Mouse (Mus musculus) lung, postnatal 4 days (tissue): ENCODE data around the gene Calm2.

Experiments used
- DNase-seq, 2 experiments: peaks; one replicate each; pipeline ENCODE4 v3.0.0; 2021

Calm2 gene

GRCm38 (mm10) chr17:87391242-87391641 lies 55.5 kb downstream of the Calm2 start:
- peak; percentile 61 to 69 for DNase-seq

GRCm38 (mm10) chr17:87387068-87387467 lies 59.7 kb downstream of the Calm2 start:
- DNase-seq = peak; percentile 52 to 63

GRCm38 (mm10) chr17:87385835-87386234 lies 60.9 kb downstream of the Calm2 start:
- DNase-seq = no peak
